Mouse (Mus musculus) urinary bladder, postnatal 36 days (tissue): ENCODE results near the gene Lgals3.
"Not testable (repeated sequence)": the region's sequence is repeated elsewhere in the genome, so short reads cannot be mapped to it uniquely, and the experiment has no call there.

Experiments
- DNase-seq, 2 experiments: peaks; one replicate each; pipeline ENCODE4 v3.0.0; 2022; ENCODE audit warnings: low spot score in 2 of 2, mixed read lengths in 1 of 2

The Lgals3 gene

DNA sequence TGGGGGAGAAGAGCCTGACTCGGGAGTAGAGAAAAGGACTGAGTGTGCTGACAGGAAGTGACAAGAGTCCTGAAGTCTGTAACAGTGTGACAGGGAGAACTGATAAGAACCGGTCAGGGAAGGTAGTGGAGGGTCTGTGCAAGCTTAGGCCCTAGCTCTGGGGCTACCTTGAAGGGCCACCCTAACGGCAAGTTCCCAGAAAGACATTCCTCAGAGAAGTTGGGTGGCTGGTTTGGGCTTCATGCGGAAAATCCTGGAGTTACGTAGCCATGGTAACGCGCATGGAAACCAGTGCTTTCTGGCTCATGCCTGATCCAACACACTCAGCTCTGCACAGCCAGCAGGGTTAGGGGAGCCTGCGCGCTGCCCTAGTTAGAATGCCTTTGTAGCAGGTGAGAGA is at the start of gene Lgals3:
Lgals3 (plus strand) TSS at position 291 of the 400 bp plus-strand sequence.
- DNase-seq = peak in 1 of 2 experiments; percentile 48

GRCm38 (mm10) chr14:47319362-47319761 is 48.2 kb upstream of the Lgals3 start:
- DNase-seq = no peak

- DNase-seq = not testable (repeated sequence)
Observed at GRCm38 (mm10) chr14:47321581-47321980, 46.0 kb upstream of the Lgals3 start.

- DNase-seq = no peak
Observed at GRCm38 (mm10) chr14:47325965-47326761, 41.4 kb upstream of the Lgals3 start.

- peak in 1 of 2 experiments; percentile 38 for DNase-seq
Observed at GRCm38 (mm10) chr14:47327347-47327746, 40.2 kb upstream of the Lgals3 start.

DNA sequence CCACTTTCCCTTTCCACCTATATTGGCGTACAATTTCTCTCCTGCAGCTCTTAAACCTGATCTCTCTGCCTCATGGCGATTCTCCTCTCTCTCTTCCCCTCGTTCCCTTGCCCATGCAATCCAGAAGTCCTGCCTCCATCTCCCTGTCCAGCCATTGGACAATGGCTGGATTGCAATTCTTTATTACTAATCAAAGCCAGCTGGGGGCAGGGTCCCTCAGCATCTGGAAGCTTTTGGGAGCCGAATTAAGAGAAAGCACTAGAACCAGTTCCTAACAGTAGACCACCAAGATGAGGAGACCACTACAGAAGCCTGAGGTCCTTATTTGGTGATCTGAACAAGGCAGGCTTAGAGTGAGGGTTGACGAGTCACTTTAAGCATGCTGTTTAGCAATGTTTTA is 35.6 kb upstream of the Lgals3 start:
- no peak for DNase-seq

DNA sequence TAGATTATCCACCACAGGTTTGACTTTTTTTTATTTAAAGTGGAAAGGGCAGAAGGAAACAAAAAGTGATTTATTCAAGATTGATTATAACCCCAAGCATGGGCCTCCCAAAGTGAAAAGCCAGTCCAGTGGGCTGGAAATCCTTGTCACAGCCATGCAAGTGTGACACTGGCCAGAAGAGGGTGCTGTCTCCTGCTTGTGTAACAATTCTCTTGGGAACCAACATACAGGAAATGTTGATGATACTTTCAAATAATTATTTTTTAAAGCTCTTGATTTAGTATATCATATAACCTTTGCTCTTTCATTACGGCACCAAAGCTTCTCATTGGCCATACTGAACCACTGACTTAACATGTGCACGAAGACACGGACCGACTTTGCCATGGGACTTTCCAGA is 32.7 kb upstream of the Lgals3 start:
- peak; percentile 72 to 73 for DNase-seq

- DNase-seq = no peak
Observed at GRCm38 (mm10) chr14:47335300-47335699, 32.3 kb upstream of the Lgals3 start.

GRCm38 (mm10) chr14:47340231-47340925 is 27.2 kb upstream of the Lgals3 start:
- no peak for DNase-seq

GRCm38 (mm10) chr14:47341811-47342291 is 25.7 kb upstream of the Lgals3 start:
- DNase-seq = no peak

DNA sequence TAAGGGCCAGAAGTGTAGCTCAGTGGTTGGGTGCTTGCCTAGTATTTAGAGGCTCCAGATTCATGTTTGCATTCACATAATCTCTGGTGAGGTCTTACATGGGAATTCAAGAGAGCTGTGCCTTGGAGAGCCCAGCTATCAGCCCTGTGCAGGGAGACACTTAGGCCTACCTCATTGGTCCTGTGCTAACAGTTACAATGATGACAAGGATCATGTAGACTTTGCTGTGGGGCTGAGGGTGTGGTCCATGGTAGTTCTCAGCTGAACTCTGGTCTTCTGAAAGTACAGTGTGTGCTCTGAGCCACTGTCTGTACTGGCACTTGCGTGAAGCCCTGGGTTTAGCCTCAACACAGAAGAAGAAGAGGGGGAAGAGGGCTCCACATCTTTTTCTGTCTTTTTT is 20.8 kb upstream of the Lgals3 start:
- DNase-seq = no peak

GRCm38 (mm10) chr14:47350974-47351373 is 16.6 kb upstream of the Lgals3 start:
- DNase-seq = no peak

GRCm38 (mm10) chr14:47352272-47352671 is 15.3 kb upstream of the Lgals3 start:
- DNase-seq = no peak

GRCm38 (mm10) chr14:47353240-47353639 is 14.3 kb upstream of the Lgals3 start:
- DNase-seq = no peak

GRCm38 (mm10) chr14:47354111-47354577 is 13.4 kb upstream of the Lgals3 start:
- DNase-seq = peak; percentile 75 to 79

DNA sequence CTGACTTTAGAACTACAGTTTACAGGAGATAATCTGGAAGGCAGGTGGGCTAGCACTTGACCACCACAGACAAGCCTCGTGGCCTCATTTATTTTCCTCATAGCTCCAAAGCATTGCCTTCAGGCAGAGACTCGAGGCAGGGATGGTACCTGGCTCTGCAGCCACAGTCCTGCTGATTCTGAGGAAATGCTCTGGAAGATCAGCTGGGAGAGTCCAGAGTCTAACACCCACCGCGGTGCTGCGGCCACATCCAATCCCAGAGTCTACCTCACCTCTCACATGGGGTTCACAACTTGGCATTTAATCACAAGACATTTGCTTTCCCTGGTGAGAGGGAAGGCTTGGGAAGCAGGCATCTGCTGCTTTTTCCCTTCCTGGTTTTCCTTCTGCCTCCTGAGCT is 12.6 kb upstream of the Lgals3 start:
- DNase-seq = no peak

- no peak for DNase-seq
Observed at GRCm38 (mm10) chr14:47356622-47357021, 10.9 kb upstream of the Lgals3 start.

GRCm38 (mm10) chr14:47359610-47360009 is 7.9 kb upstream of the Lgals3 start:
- DNase-seq = no peak

DNA sequence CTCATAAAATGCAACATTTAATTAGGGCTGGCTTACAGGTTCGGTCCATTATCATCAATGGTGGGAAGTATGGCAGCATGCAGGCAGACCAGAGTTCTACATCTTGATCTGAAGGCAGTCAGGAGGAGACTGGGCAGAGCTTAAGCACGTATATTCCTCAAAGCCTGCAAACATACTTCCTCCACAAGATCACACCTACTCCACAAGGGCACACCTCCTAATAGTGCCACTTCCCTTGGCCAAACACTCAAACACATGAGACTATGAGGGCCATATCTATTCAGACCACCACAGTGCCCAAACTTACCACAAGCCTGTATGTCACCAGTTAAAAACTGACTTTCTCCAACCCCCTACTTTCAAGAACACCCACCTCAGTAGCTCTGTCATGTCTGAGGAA is 6.1 kb upstream of the Lgals3 start:
- no peak for DNase-seq

DNA sequence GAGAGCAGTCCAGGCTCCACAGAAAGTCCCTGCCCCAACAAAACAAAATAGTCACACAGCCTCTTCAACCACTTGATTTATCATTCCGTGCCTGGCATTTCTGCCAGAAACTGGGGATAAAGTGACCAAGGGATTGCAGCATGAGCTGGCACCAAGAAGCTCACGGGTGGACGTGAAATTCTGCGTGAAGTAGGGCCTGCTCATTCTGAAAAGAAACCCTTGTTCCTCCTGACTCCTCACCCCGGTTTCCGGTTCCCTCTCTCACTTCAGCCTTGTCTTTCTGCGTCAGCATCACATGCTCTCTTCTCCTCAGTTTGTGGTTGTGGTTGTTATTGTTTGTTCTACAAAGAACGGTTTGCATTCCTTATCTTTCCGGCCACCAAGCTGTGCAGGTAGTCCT is 5.7 kb upstream of the Lgals3 start:
- DNase-seq = no peak

GRCm38 (mm10) chr14:47364742-47365449 is 2.7 kb upstream of the Lgals3 start:
- peak; percentile 45 to 51 for DNase-seq

GRCm38 (mm10) chr14:47366881-47367321 is 650 bp upstream of the Lgals3 start:
- peak; percentile 65 to 79 for DNase-seq
